Mouse (Mus musculus) lung, embryonic 14.5 days (tissue): ENCODE measurements at regions not wholly inside any gene's neighbourhood (a gene's known extent, or its start where the extent isn't known, plus 50 kb on each side); places are given as distances from the start of the nearest gene placed in this dataset.

Experiments
- ATAC-seq: fragments of 200-750 bp; cut with Nextera tagmentation; 2 replicates; pipeline ENCODE4 v1.8.0; 2017; ENCODE audit warnings: mild to moderate bottlenecking, moderate TSS enrichment, moderate library complexity; ENCODE audit not compliant: insufficient read depth
- DNase-seq: peaks from one replicate; pipeline ENCODE4 v3.0.0-alpha.2; 2015
- H3K27ac ChIP-seq: fragments of 300-500 bp; sonication (generic); 2 replicates; pipeline ENCODE4 v1.5.1; 2014; ENCODE audit warnings: low read depth, mild to moderate bottlenecking, moderate library complexity
- H3K27me3 ChIP-seq: fragments of 300-500 bp; sonication (generic); 2 replicates; pipeline ENCODE4 v1.6.1; 2014; ENCODE audit warnings: low read length, control low read depth; ENCODE audit not compliant: insufficient read depth
- H3K36me3 ChIP-seq: fragments of 300-500 bp; sonication (generic); 2 replicates; pipeline ENCODE4 v1.6.1; 2014; ENCODE audit warnings: control low read depth; ENCODE audit not compliant: insufficient read depth
- H3K4me1 ChIP-seq: fragments of 300-500 bp; sonication (generic); 2 replicates; pipeline ENCODE4 v1.6.1; 2014; ENCODE audit warnings: antibody characterized with exemption, control low read depth; ENCODE audit not compliant: insufficient read depth
- H3K4me2 ChIP-seq: fragments of 300-500 bp; sonication (generic); 2 replicates; pipeline ENCODE4 v1.6.1; 2014; ENCODE audit warnings: mild to moderate bottlenecking
- H3K4me3 ChIP-seq: fragments of 300-500 bp; sonication (generic); 2 replicates; pipeline ENCODE4 v1.5.1; 2014; ENCODE audit warnings: low read depth, low read length
- H3K9ac ChIP-seq: fragments of 300-500 bp; sonication (generic); 2 replicates; pipeline ENCODE4 v1.6.1; 2014
- H3K9me3 ChIP-seq: fragments of 300-500 bp; sonication (generic); 2 replicates; pipeline ENCODE4 v1.6.1; 2016; ENCODE audit warnings: low read depth, low read length, control low read depth
- CTCF ChIP-seq: IDR thresholded peaks from 2 replicates; pipeline ENCODE4 v1.5.1; 2016; ENCODE audit warnings: antibody characterized with exemption, low read depth
- WGBS: fragments of 180-500 bp; shearing (Covaris S2); extraction: QIAGEN DNeasy Blood & Tissue Kit; methylation state at CpG from one replicate; pipeline ENCODE4 v1.1.7; 2014; 5-methylcytosine and 5-hydroxymethylcytosine counted together

GRCm38 (mm10) chr3:32277572-32277971, 88.2 kb downstream of the Zmat3 start:
- no peaks in the 10 kb centered on the region for H3K27me3 ChIP-seq
- no peak overlapping the region for H3K4me2 ChIP-seq
- no peak overlapping the region for H3K9ac ChIP-seq
- no peak overlapping the region for H3K4me3 ChIP-seq
- TF ChIP-seq CTCF = no peak
- H3K36me3 ChIP-seq = no peaks in the 10 kb centered on the region
- 37% methylated on average over 3 of the region's 3 CpGs for WGBS
- no peaks in the 10 kb centered on the region for H3K4me1 ChIP-seq
- H3K9me3 ChIP-seq = no peaks in the 10 kb centered on the region
- DNase-seq (no peak), ATAC-seq (no peak)
- no peak overlapping the region for H3K27ac ChIP-seq

DNA sequence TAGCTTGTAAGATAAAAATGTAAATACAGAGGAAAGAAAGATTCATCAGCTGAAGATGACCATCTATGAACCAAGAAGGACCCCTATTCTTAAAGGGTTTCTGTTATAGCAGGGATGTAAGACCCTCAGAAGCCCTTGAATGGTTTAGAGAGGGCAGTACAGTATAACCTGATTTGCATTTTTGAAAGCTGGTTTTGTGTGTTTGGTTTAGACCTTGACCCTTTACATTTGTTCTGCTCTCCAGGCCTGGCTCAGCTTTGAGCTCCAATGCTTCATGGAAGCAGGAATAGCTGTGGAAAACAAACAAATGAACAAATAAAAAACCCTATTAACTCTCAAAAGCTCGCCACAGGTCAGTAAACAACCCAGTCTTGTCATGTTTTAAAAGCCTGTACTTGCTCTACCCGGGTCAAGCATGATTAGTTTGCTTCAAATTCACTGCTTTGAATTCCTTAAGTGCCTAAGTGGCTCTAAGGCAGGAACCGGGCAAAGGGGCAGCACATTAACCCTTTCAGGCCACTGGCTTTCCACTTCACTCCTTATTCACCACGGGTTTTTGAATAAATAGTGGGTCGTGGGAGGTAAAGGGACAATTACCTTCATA, 100.1 kb downstream of the Zmat3 start:
- ATAC-seq (peak; percentile 49; the same call in 1 of the 2 replicates), DNase-seq (peak; percentile 15)
- Histone ChIP-seq H3K27me3 (no peaks in the 10 kb centered on the region), H3K9me3 (no peaks in the 10 kb centered on the region), H3K4me1 (no peaks in the 10 kb centered on the region), H3K27ac (no peak overlapping the region), H3K36me3 (no peaks in the 10 kb centered on the region), H3K4me3 (no peak overlapping the region), H3K9ac (no peak overlapping the region), H3K4me2 (no peak overlapping the region)
- 11% methylated on average over 5 of the region's 5 CpGs for WGBS
- TF ChIP-seq CTCF = no peak
